Mouse (Mus musculus): ENCODE measurements at regions not wholly inside any gene's neighbourhood (a gene's known extent, or its start where the extent isn't known, plus 50 kb on each side); places are given as distances from the start of the nearest gene placed in this dataset.

DNA sequence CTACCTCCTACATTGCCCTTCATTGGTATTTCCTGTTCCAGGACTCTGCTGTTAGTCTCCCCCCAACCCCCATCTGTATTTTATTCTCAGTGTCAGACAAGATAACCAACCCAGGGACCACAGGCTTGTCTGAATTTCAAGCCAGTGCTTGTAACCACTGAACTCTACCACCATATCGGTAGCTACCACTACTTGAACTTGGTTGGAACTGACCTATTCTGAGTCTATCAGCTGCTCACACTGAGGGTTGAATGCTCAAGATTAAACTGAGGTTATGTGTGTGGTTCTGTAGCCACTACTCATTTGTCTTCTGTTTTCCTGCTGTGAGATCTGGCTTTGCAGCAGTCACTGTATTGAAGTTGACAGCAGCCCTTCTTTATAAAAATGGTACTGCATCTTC is 317.0 kb upstream of the Zeb2 start:
- ATAC-seq: no peak
- no peaks in the 10 kb centered on the region for H3K27me3 ChIP-seq
- ChIA-PET CTCF (no interaction called here), POLR2A (no interaction called here)
- TF ChIP-seq CTCF (IDR thresholded peaks at IDR 0.05): no peak
- DNase-seq (ENCODE audit: low read depth, low spot score): no peak
- in situ Hi-C loops (cut with MboI; ENCODE audit: low pct_unique_long_range_greater_than_20kb): no loop called here

DNA sequence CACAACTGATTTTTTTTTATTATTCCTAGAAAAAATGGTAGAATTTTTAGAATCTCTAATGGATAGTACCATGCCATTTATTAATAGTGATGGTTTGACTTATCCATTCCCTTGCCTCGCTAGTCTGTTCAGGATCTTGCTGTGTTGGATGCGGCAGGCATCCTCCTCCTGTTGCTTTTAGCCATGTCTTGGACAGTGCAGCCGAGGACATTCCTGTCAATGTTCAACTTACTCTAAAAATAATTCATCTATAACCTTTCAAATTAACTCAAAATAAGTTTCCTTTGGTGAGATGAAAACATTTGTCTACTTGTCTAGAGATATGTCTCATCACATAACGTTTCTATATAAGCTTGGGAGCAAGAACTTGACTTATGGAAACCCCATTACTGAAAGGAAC is 314.2 kb upstream of the Zeb2 start:
- CTCF ChIA-PET: no interaction called here
- H3K27me3 ChIP-seq: no peaks in the 10 kb centered on the region
- ATAC-seq (no peak), DNase-seq (ENCODE audit: low read depth, low spot score) (no peak)
- POLR2A ChIA-PET: interaction anchor here (0.6 kb wide), 1 partner anchor 9 kb away, joined by 3 read pairs; no protein-coding TSS in a partner anchor
- in situ Hi-C loops (cut with MboI; ENCODE audit: low pct_unique_long_range_greater_than_20kb): no loop called here
- TF ChIP-seq CTCF (IDR thresholded peaks at IDR 0.05): no peak

DNA sequence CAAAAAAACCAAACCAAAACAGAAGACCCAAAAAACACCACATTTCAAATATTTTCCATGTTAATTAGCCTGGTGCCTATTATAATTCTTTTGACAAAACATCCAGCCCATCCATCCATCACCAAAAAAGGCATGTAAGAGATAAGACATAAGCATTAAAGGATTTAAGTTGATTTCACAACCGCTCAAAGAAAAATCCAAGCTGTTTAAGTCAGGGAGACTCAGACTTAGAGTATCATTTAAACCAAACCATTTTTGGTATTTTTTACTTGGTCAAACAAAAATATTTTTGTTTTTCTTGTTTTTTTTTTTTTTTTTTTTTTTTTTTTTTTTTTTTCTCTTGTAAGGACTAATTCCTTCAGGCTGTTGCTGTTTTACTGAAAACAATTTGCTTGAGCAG is 304.6 kb upstream of the Zeb2 start:
- no peaks in the 10 kb centered on the region for H3K27me3 ChIP-seq
- TF ChIP-seq CTCF (IDR thresholded peaks at IDR 0.05): no peak
- no peak for ATAC-seq
- ChIA-PET POLR2A (interaction anchor here (0.6 kb wide), 1 partner anchor 652 kb away, joined by 4 read pairs; no protein-coding TSS in a partner anchor), CTCF (interaction anchor here (1.3 kb wide), 1 partner anchor 355 kb away, joined by 3 read pairs; no protein-coding TSS in a partner anchor)
- in situ Hi-C loops (cut with MboI; ENCODE audit: low pct_unique_long_range_greater_than_20kb): no loop called here
- DNase-seq (ENCODE audit: low read depth, low spot score): no peak

DNA sequence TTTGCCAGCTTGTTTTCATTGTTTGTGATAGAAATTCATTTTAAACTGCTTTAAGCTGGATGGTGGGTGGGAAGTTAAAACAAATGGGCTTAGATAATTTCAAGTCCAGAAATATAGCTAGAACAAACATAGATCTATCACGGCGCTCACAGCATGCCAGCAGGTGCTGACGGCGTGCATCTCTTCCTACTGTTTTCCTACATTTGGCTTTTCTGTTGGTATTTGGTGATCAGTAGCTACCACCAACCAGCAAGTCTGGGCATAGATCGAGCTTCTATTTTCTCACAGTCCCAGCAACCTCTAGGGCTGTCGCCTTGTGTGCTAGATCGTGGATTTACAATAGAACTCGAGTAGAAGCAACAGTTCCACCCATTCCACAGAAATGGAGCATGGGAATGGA is 290.9 kb upstream of the Zeb2 start:
- H3K27me3 ChIP-seq: no peaks in the 10 kb centered on the region
- in situ Hi-C loops (cut with MboI; ENCODE audit: low pct_unique_long_range_greater_than_20kb): no loop called here
- TF ChIP-seq CTCF (IDR thresholded peaks at IDR 0.05): no peak
- DNase-seq (ENCODE audit: low read depth, low spot score) (no peak), ATAC-seq (no peak)
- ChIA-PET CTCF (interaction anchor here (1.2 kb wide), 1 partner anchor 9 kb away, joined by 6 read pairs; no protein-coding TSS in a partner anchor), POLR2A (no interaction called here)

DNA sequence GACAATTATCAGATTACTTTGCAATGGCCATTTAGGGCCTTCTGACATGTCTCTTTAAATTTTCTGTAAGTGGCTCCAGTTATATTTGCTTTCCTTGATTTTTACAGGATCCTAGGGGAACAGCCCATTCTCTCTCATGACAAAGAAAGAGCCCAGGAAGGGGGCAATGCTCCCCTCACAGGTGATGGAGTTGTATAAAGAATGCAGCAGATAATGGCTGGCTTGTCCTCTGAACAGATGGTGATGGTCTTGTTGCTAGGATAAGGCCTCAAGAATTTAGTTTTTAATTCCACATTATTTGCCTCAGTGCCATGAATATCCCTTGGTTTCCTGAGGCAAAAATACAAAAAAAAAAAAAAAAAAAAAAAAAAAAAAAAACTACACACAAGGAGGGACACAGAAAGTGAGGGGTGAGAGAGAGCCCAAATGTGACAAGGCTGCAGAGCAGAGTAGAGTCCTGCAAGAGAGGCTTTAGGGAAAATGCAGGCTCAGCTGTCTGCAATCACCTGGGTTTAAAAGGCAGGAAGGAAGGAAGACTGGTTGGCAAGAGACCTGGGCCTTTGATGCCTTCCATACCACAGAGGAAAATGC is 272.8 kb upstream of the Zeb2 start:
- TF ChIP-seq CTCF (IDR thresholded peaks at IDR 0.05): no peak
- DNase-seq (ENCODE audit: low read depth, low spot score) (no peak), ATAC-seq (no peak)
- H3K27me3 ChIP-seq: no peaks in the 10 kb centered on the region
- ChIA-PET CTCF (no interaction called here), POLR2A (no interaction called here)
- in situ Hi-C loops (cut with MboI; ENCODE audit: low pct_unique_long_range_greater_than_20kb): no loop called here

DNA sequence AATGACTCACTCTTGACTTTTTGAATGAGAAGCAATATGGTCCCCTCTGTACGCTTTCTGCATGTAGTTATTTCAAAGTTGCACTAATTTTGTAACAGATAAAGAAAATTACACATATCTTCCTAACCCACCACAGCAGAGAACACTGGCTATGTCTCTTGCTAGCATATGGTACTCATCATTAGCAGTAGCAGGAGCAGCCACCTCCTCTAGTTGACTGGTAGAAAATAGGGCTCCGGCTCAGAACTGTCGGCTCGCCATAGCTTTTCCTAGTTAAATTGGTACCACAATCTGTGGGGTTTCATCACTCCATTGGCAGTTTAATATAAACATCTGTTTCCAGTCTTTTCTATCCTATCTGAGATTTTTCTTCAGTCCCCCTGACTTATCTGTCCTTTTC is 254.1 kb upstream of the Zeb2 start:
- CTCF ChIA-PET: interaction anchor here (1.2 to 1.7 kb wide), 2 partner anchors 14 to 64 kb away, joined by 3 to 4 read pairs; no protein-coding TSS in a partner anchor
- POLR2A ChIA-PET: no interaction called here
- in situ Hi-C loops (cut with MboI; ENCODE audit: low pct_unique_long_range_greater_than_20kb): no loop called here
- no peaks in the 10 kb centered on the region for H3K27me3 ChIP-seq
- TF ChIP-seq CTCF (IDR thresholded peaks at IDR 0.05): no peak
- DNase-seq (ENCODE audit: low read depth, low spot score): no peak
- no peak for ATAC-seq

DNA sequence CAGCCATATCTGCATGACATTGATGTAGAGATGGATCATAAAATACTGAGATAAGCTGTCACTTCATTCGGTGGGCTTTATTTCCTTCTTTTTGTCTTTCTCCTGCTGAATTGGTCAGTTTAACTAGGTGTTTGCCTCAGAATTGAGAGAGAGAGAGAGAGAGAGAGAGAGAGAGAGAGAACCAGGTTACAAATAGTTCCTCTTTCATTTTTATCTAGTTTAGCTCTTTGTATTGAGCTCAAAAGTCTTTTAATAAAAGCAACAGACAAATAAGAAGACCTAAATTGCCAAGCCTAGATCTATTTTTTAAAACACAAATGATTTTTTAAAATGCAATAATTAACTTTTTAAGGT is 253.4 kb upstream of the Zeb2 start:
- ChIA-PET POLR2A (interaction anchor here (0.6 kb wide), 1 partner anchor 190 kb away, joined by 3 read pairs; no protein-coding TSS in a partner anchor), CTCF (interaction anchor here (1.7 kb wide), 1 partner anchor 13 kb away, joined by 4 read pairs; no protein-coding TSS in a partner anchor)
- TF ChIP-seq CTCF (IDR thresholded peaks at IDR 0.05): no peak
- DNase-seq (ENCODE audit: low read depth, low spot score): no peak
- no peak for ATAC-seq
- in situ Hi-C loops (cut with MboI; ENCODE audit: low pct_unique_long_range_greater_than_20kb): no loop called here
- no peaks in the 10 kb centered on the region for H3K27me3 ChIP-seq

DNA sequence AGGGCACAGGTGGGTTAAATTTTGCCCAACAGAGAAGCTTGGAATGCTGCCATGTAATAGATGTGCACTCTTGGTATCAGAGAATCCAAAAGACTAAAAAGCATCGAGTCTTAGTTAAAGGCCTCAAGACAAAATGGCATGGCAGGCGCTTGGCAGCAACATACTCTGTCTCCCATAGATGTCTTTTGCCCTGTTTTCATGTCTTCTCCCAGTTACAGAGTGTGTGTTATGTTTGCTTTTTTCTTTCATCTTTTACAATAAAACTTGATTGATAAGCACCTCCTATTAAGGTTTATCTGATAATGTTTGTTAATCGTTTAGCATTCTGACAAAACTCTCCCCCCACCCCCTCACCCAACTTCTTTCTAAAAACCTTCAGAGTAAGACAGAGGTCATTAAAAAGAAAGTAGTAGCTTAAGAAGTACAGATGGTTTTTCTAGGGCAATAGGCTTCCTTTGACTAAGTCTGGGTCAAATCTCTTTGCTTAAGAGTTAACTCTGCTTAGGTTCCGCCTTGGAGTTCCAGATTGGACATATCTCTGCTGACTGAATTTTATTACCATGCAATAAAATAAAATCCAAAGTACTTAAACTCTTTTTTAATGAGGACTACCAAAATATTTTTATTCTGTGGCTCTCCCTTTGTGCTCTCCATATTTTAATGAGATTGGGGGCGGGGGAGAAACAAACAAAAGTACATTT is 252.9 kb upstream of the Zeb2 start:
- in situ Hi-C loops (cut with MboI; ENCODE audit: low pct_unique_long_range_greater_than_20kb): no loop called here
- TF ChIP-seq CTCF (IDR thresholded peaks at IDR 0.05): no peak
- CTCF ChIA-PET: interaction anchor here (0.9 to 1.7 kb wide), 2 partner anchors 11 to 12 kb away, joined by 3 to 4 read pairs; no protein-coding TSS in a partner anchor
- POLR2A ChIA-PET: interaction anchor here (0.6 kb wide), 1 partner anchor 191 kb away, joined by 3 read pairs; no protein-coding TSS in a partner anchor
- no peaks in the 10 kb centered on the region for H3K27me3 ChIP-seq
- DNase-seq (ENCODE audit: low read depth, low spot score): no peak
- ATAC-seq: no peak

DNA sequence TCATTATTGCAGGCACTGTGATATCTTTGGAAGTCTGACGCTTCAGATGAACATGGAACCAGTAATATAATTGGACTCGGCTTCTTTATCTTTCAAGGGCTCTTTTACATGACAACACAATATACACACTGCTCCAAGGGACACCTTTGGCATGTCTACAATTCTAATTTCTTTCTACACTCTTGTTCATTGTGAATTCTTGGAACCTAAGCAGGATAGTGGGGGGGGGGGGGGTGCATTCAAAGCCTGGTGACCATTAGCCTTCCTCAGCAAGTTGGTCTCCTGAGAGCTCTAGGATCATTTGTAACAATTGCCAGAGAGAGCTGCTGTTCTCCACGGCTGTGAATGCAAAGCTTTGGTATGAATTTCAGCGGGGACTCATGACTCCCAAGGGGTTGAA is 252.2 kb upstream of the Zeb2 start:
- DNase-seq (ENCODE audit: low read depth, low spot score) (no peak), ATAC-seq (no peak)
- ChIA-PET POLR2A (no interaction called here), CTCF (interaction anchor here (0.9 kb wide), 1 partner anchor 12 kb away, joined by 3 read pairs; no protein-coding TSS in a partner anchor)
- H3K27me3 ChIP-seq: no peaks in the 10 kb centered on the region
- no peak for TF ChIP-seq CTCF (IDR thresholded peaks at IDR 0.05)
- in situ Hi-C loops (cut with MboI; ENCODE audit: low pct_unique_long_range_greater_than_20kb): no loop called here

DNA sequence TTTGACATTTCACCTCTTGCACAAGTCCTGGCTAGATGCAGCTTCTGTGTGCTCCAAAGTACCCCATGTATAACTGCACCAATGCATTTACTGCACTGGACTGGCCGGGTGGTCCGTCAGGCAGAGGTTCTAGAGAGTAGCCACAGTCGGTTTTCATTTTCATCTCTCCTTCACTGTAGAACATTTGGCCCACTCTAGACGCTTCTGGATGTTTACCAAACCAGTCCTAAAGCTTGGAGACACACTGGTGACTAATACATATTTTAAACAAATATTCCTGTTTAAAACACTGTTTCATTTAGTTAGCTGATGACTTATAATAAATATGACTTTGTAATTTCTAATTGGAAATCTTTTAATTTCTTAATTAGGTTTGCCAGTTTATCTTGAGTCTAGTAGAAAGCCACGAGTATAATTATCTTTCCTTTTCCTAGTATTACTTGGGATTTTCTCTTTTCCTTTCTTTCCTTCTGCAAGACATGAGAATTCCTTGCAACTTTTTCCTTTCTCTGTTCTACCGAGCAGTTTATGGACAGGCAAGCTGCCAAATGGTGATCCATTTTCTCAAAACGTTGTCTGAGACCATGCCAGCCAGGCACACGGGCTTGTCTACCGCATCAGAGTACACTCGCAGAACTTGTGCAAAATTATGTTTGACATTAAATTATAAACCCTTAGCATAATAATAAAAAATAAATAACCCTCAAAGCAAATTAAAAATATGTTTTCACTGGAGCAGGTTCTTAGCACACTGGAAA is 250.4 kb upstream of the Zeb2 start:
- H3K27me3 ChIP-seq: no peaks in the 10 kb centered on the region
- ATAC-seq (no peak), DNase-seq (ENCODE audit: low read depth, low spot score) (no peak)
- no peak for TF ChIP-seq CTCF (IDR thresholded peaks at IDR 0.05)
- CTCF ChIA-PET: no interaction called here
- POLR2A ChIA-PET: no interaction called here
- in situ Hi-C loops (cut with MboI; ENCODE audit: low pct_unique_long_range_greater_than_20kb): no loop called here

DNA sequence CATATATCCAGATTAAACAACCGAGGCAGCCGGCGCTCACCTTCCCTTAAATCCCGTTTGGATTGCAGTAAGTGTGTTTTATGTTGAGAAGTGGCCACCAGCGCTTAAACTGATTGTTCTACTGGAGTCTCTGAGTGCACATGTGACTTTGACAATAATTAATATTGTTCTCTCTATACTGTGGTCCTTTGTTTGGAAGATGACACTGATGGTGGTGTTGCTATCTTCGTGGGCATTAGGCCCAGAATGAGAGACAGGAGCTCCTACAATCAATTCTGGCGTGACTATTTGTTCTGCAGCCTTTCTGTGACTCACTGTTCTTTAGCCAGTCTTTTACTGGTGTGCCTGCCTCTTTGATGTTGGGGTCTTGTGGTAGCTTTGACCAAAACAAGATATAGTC is 240.1 kb upstream of the Zeb2 start:
- H3K27me3 ChIP-seq: no peaks in the 10 kb centered on the region
- ATAC-seq (no peak), DNase-seq (ENCODE audit: low read depth, low spot score) (no peak)
- no peak for TF ChIP-seq CTCF (IDR thresholded peaks at IDR 0.05)
- in situ Hi-C loops (cut with MboI; ENCODE audit: low pct_unique_long_range_greater_than_20kb): no loop called here
- POLR2A ChIA-PET: no interaction called here
- CTCF ChIA-PET: interaction anchor here (1.4 kb wide), 1 partner anchor 14 kb away, joined by 4 read pairs; no protein-coding TSS in a partner anchor

Data from Patski (cell line).